Mouse (Mus musculus) kidney, adult 2 months (tissue): Measurements from ENCODE around the gene Eaf2.

Experiments
- CTCF ChIP-seq: fragments of 200-500 bp; conservative IDR thresholded peaks from 2 replicates; pipeline ENCODE4 v1.5.1; 2011; ENCODE audit warnings: low read depth, mild to moderate bottlenecking, control low read depth, low read length, moderate library complexity, mixed read lengths; ENCODE audit not compliant: insufficient read depth, insufficient read length
- POLR2A ChIP-seq: fragments of 200-500 bp; IDR thresholded peaks from one replicate; pipeline ENCODE4 v1.6.1; 2011; ENCODE audit warnings: low read depth, low read length, control low read depth

GRCm38 (mm10) chr16:36784594-36785313 lies 90.0 kb downstream of the Eaf2 start, which contains the start of gene Slc15a2:
- TF ChIP-seq POLR2A (no peak), CTCF (no peak)
